Mouse (Mus musculus): ENCODE results near the gene T. TPM values are rescaled to one million over a fixed set of nuclear protein-coding genes. Genes with fewer than 3 reads are reported as not detected.

Gene T
- not detected in 2 replicates for polyA plus RNA-seq (2012; rRNA removed)

GRCm38 (mm10) chr17:8433978-8434960 lies at the start of gene T:
TSS of gene T (plus strand) at chr17:8434423.

Other genes with a start within 250 kb of the T start
- gene Ccr6, start 198.4 kb upstream of the T start, polyA plus RNA-seq (2012; rRNA removed): 1.3 and 2.1 TPM in 2 replicates
- 71.5 and 79.3 TPM in 2 replicates for gene Mpc1, start 151.5 kb upstream of the T start, polyA plus RNA-seq (2012; rRNA removed)
- 106 and 126 TPM in 2 replicates for gene Sft2d1, start 123.3 kb upstream of the T start, polyA plus RNA-seq (2012; rRNA removed)
- 0.55 and 0.56 TPM in 2 replicates for gene Prr18, start 97.0 kb upstream of the T start, polyA plus RNA-seq (2012; rRNA removed)
- gene T2, start 78.4 kb upstream of the T start, polyA plus RNA-seq (2012; rRNA removed): not detected in 2 replicates
- 1.1 and 1.7 TPM in 2 replicates for gene Pde10a, start 90.9 kb downstream of the T start, polyA plus RNA-seq (2012; rRNA removed)
- gene Gm17087, start 132.5 kb downstream of the T start, polyA plus RNA-seq (2012; rRNA removed): not detected in 2 replicates

Data from colon, adult 2 months (tissue).